Mouse (Mus musculus) midbrain, embryonic 14.5 days (tissue): Measurements from ENCODE around the gene Adgrf5. TPM values are rescaled to one million over a fixed set of nuclear protein-coding genes. Genes with fewer than 3 reads are reported as not detected.

Experiments
- polyA plus RNA-seq: library from polyadenylated mRNA; unstranded; fragments of >200 nt; fragmentation: Nextera tagmentation; extraction: Ambion mirVana; gene quantifications from 2 replicates; pipeline ENCODE4 v1.2.1, GENCODE M21; 2014

Adgrf5 gene
- polyA plus RNA-seq, 1 experiment from 2014 or later = 7.9 TPM

Other genes starting within 250 kb of the Adgrf5 start
- not detected in 2 replicates for gene Adgrf1, start 90.1 kb upstream of the Adgrf5 start, polyA plus RNA-seq
- 0.07 TPM in 1 of 2 replicates, not detected in the other for gene Mep1a, start 142.4 kb downstream of the Adgrf5 start, polyA plus RNA-seq
- 0.16 and 0.43 TPM in 2 replicates for gene Ankrd66, start 183.2 kb downstream of the Adgrf5 start, polyA plus RNA-seq
- 18.7 and 25.2 TPM in 2 replicates for gene Pla2g7, start 207.6 kb downstream of the Adgrf5 start, polyA plus RNA-seq